Mouse (Mus musculus): ENCODE results near the gene Qrfp.

GRCm38 (mm10) chr2:31836091-31836490 lies 25.7 kb upstream of the Qrfp start:
- TF ChIP-seq CTCF (IDR thresholded peaks at IDR 0.05; ENCODE audit: extremely low read depth, insufficient read depth, insufficient read length, insufficient replicate concordance) (no peak), POLR2A (IDR thresholded peaks at IDR 0.05; ENCODE audit: low read depth, low read length) (no peak)

All from spleen, adult 2 months (tissue).